Mouse (Mus musculus): ENCODE results near the gene Capza2. TPM values are rescaled to one million over a fixed set of nuclear protein-coding genes. Genes with fewer than 3 reads are reported as not detected.

Capza2 gene
- 104 and 107 TPM in 2 replicates for polyA plus RNA-seq (2015; fragmentation: Nextera tagmentation; extraction: Ambion mirVana)

GRCm38 (mm10) chr6:17635615-17636284 is at the start of gene Capza2:
TSS of gene Capza2 (plus strand) at chr6:17636234.
- H3K4me2 ChIP-seq (ENCODE audit: low read depth, low read length) = peak within 1 kb of the TSS; percentile 69
- DNase-seq = no peak

GRCm38 (mm10) chr6:17589049-17589952 is 46.7 kb upstream of the Capza2 start:
- 18% methylated on average over 16 of the region's 16 CpGs for WGBS (ENCODE audit: insufficient replicate concordance)
- Histone ChIP-seq H3K4me2 (ENCODE audit: low read depth, low read length) (peak overlapping the region; percentile 40), H3K36me3 (replicated peaks; ENCODE audit: insufficient read depth, low read length) (no peaks in the 10 kb centered on the region), H3K4me3 (ENCODE audit: low read depth, low read length) (no peak overlapping the region), H3K4me1 (ENCODE audit: insufficient read depth) (no peaks in the 10 kb centered on the region), H3K27me3 (ENCODE audit: insufficient read depth, low read length) (no peaks in the 10 kb centered on the region), H3K9me3 (ENCODE audit: low read length) (peaks cover 6% of the 10 kb centered on the region; the same call in 1 of the 2 replicates), H3K27ac (ENCODE audit: low read depth) (peak overlapping the region; percentile 69), H3K9ac (replicated peaks) (no peak overlapping the region)
- TF ChIP-seq CTCF (IDR thresholded peaks at IDR 0.05; ENCODE audit: low read depth) (peak; percentile 90), EP300 (IDR thresholded peaks at IDR 0.05; ENCODE audit: low read depth) (no peak)
- DNase-seq = peak; percentile 83
- peak; percentile 90 for ATAC-seq

More at GRCm38 (mm10) chr6:17635615-17636284, at the start of gene Capza2:
- Histone ChIP-seq H3K36me3 (replicated peaks; ENCODE audit: insufficient read depth, low read length) (no peaks in the 10 kb centered on the region), H3K9ac (replicated peaks) (peak within 1 kb of the TSS; percentile 91), H3K4me3 (ENCODE audit: low read depth, low read length) (peak within 1 kb of the TSS; percentile 80), H3K27ac (ENCODE audit: low read depth) (peak within 1 kb of the TSS; percentile 97), H3K27me3 (ENCODE audit: insufficient read depth, low read length) (no peaks in the 10 kb centered on the region), H3K4me1 (ENCODE audit: insufficient read depth) (peaks cover 9% of the 10 kb centered on the region), H3K9me3 (ENCODE audit: low read length) (0 out of 2 replicates have a peak, but pooled peaks cover 1% of the 10 kb centered on the region)
- no peak for ATAC-seq
- TF ChIP-seq EP300 (IDR thresholded peaks at IDR 0.05; ENCODE audit: low read depth) = no peak
- TF ChIP-seq CTCF (IDR thresholded peaks at IDR 0.05; ENCODE audit: low read depth) = no peak
- WGBS (ENCODE audit: insufficient replicate concordance) = 23% methylated on average over 7 of the region's 7 CpGs

GRCm38 (mm10) chr6:17589953-17590627 is 45.9 kb upstream of the Capza2 start:
- H3K9ac ChIP-seq (replicated peaks) = no peak overlapping the region
- no peak overlapping the region for H3K4me2 ChIP-seq (ENCODE audit: low read depth, low read length)
- H3K4me3 ChIP-seq (ENCODE audit: low read depth, low read length) = no peak overlapping the region
- H3K27ac ChIP-seq (ENCODE audit: low read depth) = no peak overlapping the region
- no peaks in the 10 kb centered on the region for H3K36me3 ChIP-seq (replicated peaks; ENCODE audit: insufficient read depth, low read length)
- no peaks in the 10 kb centered on the region for H3K4me1 ChIP-seq (ENCODE audit: insufficient read depth)
- 35% methylated on average over 8 of the region's 8 CpGs for WGBS (ENCODE audit: insufficient replicate concordance)
- ATAC-seq = peak; percentile 21; the same call in 1 of the 2 replicates
- no peak for DNase-seq
- H3K9me3 ChIP-seq (ENCODE audit: low read length) = peaks cover 6% of the 10 kb centered on the region; the same call in 1 of the 2 replicates
- H3K27me3 ChIP-seq (ENCODE audit: insufficient read depth, low read length) = no peaks in the 10 kb centered on the region
- TF ChIP-seq EP300 (IDR thresholded peaks at IDR 0.05; ENCODE audit: low read depth) = no peak
- no peak for TF ChIP-seq CTCF (IDR thresholded peaks at IDR 0.05; ENCODE audit: low read depth)

- DNase-seq = no peak
- H3K27ac ChIP-seq (ENCODE audit: low read depth) = no peak overlapping the region
- no peaks in the 10 kb centered on the region for H3K27me3 ChIP-seq (ENCODE audit: insufficient read depth, low read length)
These were observed 42.1 kb upstream of the Capza2 start for GRCm38 (mm10) chr6:17593971-17594370.

GRCm38 (mm10) chr6:17595712-17596462 is 40.1 kb upstream of the Capza2 start:
- Histone ChIP-seq H3K36me3 (replicated peaks; ENCODE audit: insufficient read depth, low read length) (no peaks in the 10 kb centered on the region), H3K9me3 (ENCODE audit: low read length) (peaks cover 6% of the 10 kb centered on the region; the same call in 1 of the 2 replicates), H3K4me3 (ENCODE audit: low read depth, low read length) (no peak overlapping the region), H3K27ac (ENCODE audit: low read depth) (0 out of 2 replicates have a peak overlapping the region, but pooled peaks have one; percentile 29), H3K4me2 (ENCODE audit: low read depth, low read length) (no peak overlapping the region), H3K27me3 (ENCODE audit: insufficient read depth, low read length) (no peaks in the 10 kb centered on the region), H3K4me1 (ENCODE audit: insufficient read depth) (peaks cover 3% of the 10 kb centered on the region; the same call in 1 of the 2 replicates), H3K9ac (replicated peaks) (no peak overlapping the region)
- ATAC-seq = peak; percentile 66
- 65% methylated on average over 11 of the region's 11 CpGs for WGBS (ENCODE audit: insufficient replicate concordance)
- TF ChIP-seq CTCF (IDR thresholded peaks at IDR 0.05; ENCODE audit: low read depth) = no peak
- TF ChIP-seq EP300 (IDR thresholded peaks at IDR 0.05; ENCODE audit: low read depth) = no peak
- DNase-seq = peak; percentile 67

More at GRCm38 (mm10) chr6:17593971-17594370, 42.1 kb upstream of the Capza2 start:
- Histone ChIP-seq H3K4me3 (ENCODE audit: low read depth, low read length) (no peak overlapping the region), H3K4me2 (ENCODE audit: low read depth, low read length) (no peak overlapping the region), H3K9ac (replicated peaks) (no peak overlapping the region), H3K36me3 (replicated peaks; ENCODE audit: insufficient read depth, low read length) (no peaks in the 10 kb centered on the region), H3K4me1 (ENCODE audit: insufficient read depth) (peaks cover 3% of the 10 kb centered on the region; the same call in 1 of the 2 replicates), H3K9me3 (ENCODE audit: low read length) (peaks cover 6% of the 10 kb centered on the region; the same call in 1 of the 2 replicates)
- TF ChIP-seq EP300 (IDR thresholded peaks at IDR 0.05; ENCODE audit: low read depth) = no peak
- no peak for ATAC-seq
- WGBS (ENCODE audit: insufficient replicate concordance) = 89% methylated on average over 2 of the region's 2 CpGs

Data from liver, postnatal 0 days (tissue).